Mouse (Mus musculus): ENCODE measurements at regions not wholly inside any gene's neighbourhood (a gene's known extent, or its start where the extent isn't known, plus 50 kb on each side); places are given as distances from the start of the nearest gene placed in this dataset.

DNA sequence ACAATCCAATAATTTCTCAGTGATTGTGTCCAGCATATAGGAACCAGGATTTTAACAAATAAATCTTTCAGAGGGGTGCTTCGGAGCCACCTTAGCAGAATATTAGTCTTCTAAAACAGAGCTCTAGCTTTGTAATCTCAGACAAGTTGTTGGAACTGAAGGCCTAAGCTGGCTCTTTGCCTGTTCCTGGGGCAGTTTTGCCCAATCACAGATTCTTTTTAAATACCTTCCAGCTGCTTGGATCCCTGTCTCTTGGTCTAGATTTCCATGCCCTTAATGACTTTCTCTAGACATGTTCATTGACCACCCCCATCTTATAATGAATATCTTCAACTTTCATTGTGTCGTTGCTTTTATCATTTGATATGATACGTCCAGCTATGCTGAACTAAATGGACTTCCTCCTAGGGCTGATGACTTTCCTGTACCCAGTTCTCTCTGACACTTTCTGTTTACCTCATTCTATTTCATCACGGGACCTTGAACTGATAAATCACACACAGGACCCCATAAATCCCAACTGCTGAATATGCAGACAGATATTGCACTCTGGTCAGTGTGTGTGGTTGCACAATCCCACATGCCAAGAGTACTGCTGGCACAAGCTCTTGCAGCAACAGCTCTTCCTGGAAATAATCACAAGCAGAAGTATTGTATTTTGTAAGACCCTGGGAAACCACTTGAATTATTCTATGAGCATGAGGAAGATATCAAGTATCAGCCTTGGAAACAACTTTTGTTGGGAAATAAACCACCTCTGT is 440.4 kb downstream of the Slc22a22 start:
- 74% methylated on average over 4 of the region's 4 CpGs for WGBS
- no peak overlapping the region for H3K9ac ChIP-seq
- no peak for ATAC-seq (ENCODE audit: low FRiP score, low read depth)
- no peak overlapping the region for H3K4me3 ChIP-seq
- H3K9me3 ChIP-seq = no peaks in the 10 kb centered on the region
- H3K4me1 ChIP-seq = no peaks in the 10 kb centered on the region
- H3K36me3 ChIP-seq = no peaks in the 10 kb centered on the region
- no peak overlapping the region; the same call in 1 of the 2 replicates for H3K27ac ChIP-seq
- no peak overlapping the region for H3K4me2 ChIP-seq (replicated peaks)
- H3K27me3 ChIP-seq = no peaks in the 10 kb centered on the region

DNA sequence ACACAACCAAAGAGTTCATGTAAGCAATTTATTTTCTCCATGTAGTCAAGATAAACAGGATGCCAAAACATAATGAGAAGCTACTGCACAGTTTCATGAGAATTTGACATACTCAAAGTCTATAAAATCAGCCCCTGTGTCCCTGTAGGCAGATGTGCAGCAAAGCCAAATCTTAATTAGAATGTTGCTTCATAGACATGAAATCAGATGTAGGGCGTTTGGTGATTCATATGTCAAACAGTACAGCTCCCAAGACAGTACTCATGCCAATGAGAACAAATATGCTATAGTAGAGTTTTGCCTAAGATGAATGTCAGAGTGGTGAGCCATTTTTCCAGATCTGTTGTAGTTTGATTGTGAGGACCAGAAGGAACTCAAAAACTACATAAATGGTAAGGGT is 444.4 kb downstream of the Slc22a22 start:
- H3K27ac ChIP-seq = no peak overlapping the region
- WGBS = 73% methylated on average over 1 of the region's 1 CpGs
- no peak for ATAC-seq (ENCODE audit: low FRiP score, low read depth)

More for the DNA sequence above, 444.4 kb downstream of the Slc22a22 start:
- H3K27me3 ChIP-seq = no peaks in the 10 kb centered on the region
- no peaks in the 10 kb centered on the region for H3K9me3 ChIP-seq
- no peak overlapping the region for H3K4me2 ChIP-seq (replicated peaks)
- no peak overlapping the region for H3K4me3 ChIP-seq
- H3K36me3 ChIP-seq = no peaks in the 10 kb centered on the region
- no peaks in the 10 kb centered on the region for H3K4me1 ChIP-seq
- H3K9ac ChIP-seq = no peak overlapping the region
